Mouse (Mus musculus): ENCODE results near the gene Cs. TPM values are rescaled to one million over a fixed set of nuclear protein-coding genes. Genes with fewer than 3 reads are reported as not detected.

The Cs gene
- polyA plus RNA-seq, 1 experiment from 2014 or later: 284 TPM

GRCm38 (mm10) chr10:128385902-128386301 is 48.4 kb downstream of the Cs start:
- H3K4me3 ChIP-seq (ENCODE audit: low read depth, low read length): no peak overlapping the region
- DNase-seq (ENCODE audit: low spot score) (no peak), ATAC-seq (ENCODE audit: insufficient read depth, low FRiP score, low TSS enrichment) (0 out of 2 replicates have a peak, but pooled peaks have one; percentile 27)
- H3K27me3 ChIP-seq (ENCODE audit: control insufficient read depth, insufficient read depth, low read length): no peaks in the 10 kb centered on the region
- H3K27ac ChIP-seq (ENCODE audit: low read depth, low read length): no peak overlapping the region
- no peaks in the 10 kb centered on the region for H3K4me1 ChIP-seq (ENCODE audit: control insufficient read depth, insufficient read depth, low read length)
- H3K9me3 ChIP-seq (ENCODE audit: control insufficient read depth, low read length): no peaks in the 10 kb centered on the region
- 94% methylated on average over 7 of the region's 7 CpGs for WGBS
- H3K36me3 ChIP-seq (ENCODE audit: control insufficient read depth, insufficient read depth, low read length): peaks cover 60% of the 10 kb centered on the region
- no peak overlapping the region for H3K4me2 ChIP-seq (ENCODE audit: low read depth)
- no peak overlapping the region for H3K9ac ChIP-seq (ENCODE audit: low read length)

GRCm38 (mm10) chr10:128388941-128389340 is 51.4 kb downstream of the Cs start:
- Histone ChIP-seq H3K4me3 (ENCODE audit: low read depth, low read length) (no peak overlapping the region), H3K36me3 (ENCODE audit: control insufficient read depth, insufficient read depth, low read length) (peaks cover 48% of the 10 kb centered on the region), H3K27me3 (ENCODE audit: control insufficient read depth, insufficient read depth, low read length) (no peaks in the 10 kb centered on the region), H3K9me3 (ENCODE audit: control insufficient read depth, low read length) (no peaks in the 10 kb centered on the region), H3K4me2 (ENCODE audit: low read depth) (no peak overlapping the region), H3K4me1 (ENCODE audit: control insufficient read depth, insufficient read depth, low read length) (no peaks in the 10 kb centered on the region), H3K27ac (ENCODE audit: low read depth, low read length) (no peak overlapping the region), H3K9ac (ENCODE audit: low read length) (no peak overlapping the region)
- no peak for DNase-seq (ENCODE audit: low spot score)
- WGBS: 92% methylated on average over 14 of the region's 14 CpGs
- ATAC-seq (ENCODE audit: insufficient read depth, low FRiP score, low TSS enrichment): no peak

DNA sequence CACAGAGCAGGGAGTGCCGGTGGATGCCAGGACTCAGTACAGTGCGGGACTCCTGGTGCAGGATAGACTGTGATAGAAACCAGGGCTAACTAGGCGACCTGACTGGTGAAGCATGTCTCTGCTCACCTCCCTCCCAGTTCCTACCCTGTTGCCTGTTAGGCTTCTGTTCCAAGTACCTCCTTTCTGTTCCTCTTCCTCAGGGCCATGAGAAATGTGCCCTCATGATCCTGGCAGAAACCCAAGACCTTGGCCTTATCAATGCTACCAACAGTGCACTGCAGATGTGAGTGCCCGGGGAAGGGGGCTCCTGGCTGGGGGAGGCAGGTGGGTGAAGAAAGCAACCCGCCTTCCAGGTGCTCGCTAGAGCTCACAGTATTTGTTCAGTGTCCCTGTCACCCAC is 52.0 kb downstream of the Cs start:
- no peak overlapping the region for H3K4me2 ChIP-seq (ENCODE audit: low read depth)
- no peak overlapping the region for H3K27ac ChIP-seq (ENCODE audit: low read depth, low read length)
- no peak overlapping the region for H3K9ac ChIP-seq (ENCODE audit: low read length)
- no peaks in the 10 kb centered on the region for H3K4me1 ChIP-seq (ENCODE audit: control insufficient read depth, insufficient read depth, low read length)
- H3K27me3 ChIP-seq (ENCODE audit: control insufficient read depth, insufficient read depth, low read length): no peaks in the 10 kb centered on the region
- H3K4me3 ChIP-seq (ENCODE audit: low read depth, low read length): no peak overlapping the region
- H3K36me3 ChIP-seq (ENCODE audit: control insufficient read depth, insufficient read depth, low read length): peaks cover 48% of the 10 kb centered on the region
- H3K9me3 ChIP-seq (ENCODE audit: control insufficient read depth, low read length): no peaks in the 10 kb centered on the region
- no peak for DNase-seq (ENCODE audit: low spot score)
- ATAC-seq (ENCODE audit: insufficient read depth, low FRiP score, low TSS enrichment): no peak
- whole genome bisulfite sequencing: 86% methylated on average over 6 of the region's 6 CpGs

DNA sequence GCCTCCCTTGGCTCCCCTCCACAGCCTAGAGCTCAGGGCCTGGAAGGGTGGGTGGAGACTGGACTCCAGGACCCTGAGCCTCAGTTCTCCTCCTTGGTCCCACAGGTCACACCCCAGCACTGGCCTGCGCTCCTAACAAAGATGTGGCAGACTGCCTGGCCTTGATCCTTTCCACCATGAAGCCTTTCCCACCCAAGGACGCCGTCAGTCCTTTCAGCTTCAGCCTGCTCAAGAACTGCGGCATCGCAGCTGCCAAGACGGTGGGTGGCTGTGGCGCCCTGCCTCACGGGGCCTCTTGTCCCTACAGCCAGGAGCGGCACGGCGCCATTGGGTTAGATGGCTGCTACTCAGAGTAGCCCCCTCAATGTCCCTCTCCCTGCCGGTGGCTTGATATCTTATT is 52.8 kb downstream of the Cs start:
- H3K27ac ChIP-seq (ENCODE audit: low read depth, low read length): no peak overlapping the region
- peaks cover 48% of the 10 kb centered on the region for H3K36me3 ChIP-seq (ENCODE audit: control insufficient read depth, insufficient read depth, low read length)
- WGBS: 92% methylated on average over 12 of the region's 12 CpGs
- H3K4me3 ChIP-seq (ENCODE audit: low read depth, low read length): no peak overlapping the region
- H3K27me3 ChIP-seq (ENCODE audit: control insufficient read depth, insufficient read depth, low read length): no peaks in the 10 kb centered on the region
- no peak overlapping the region for H3K4me2 ChIP-seq (ENCODE audit: low read depth)
- DNase-seq (ENCODE audit: low spot score) (no peak), ATAC-seq (ENCODE audit: insufficient read depth, low FRiP score, low TSS enrichment) (no peak)
- H3K9ac ChIP-seq (ENCODE audit: low read length): no peak overlapping the region
- H3K4me1 ChIP-seq (ENCODE audit: control insufficient read depth, insufficient read depth, low read length): no peaks in the 10 kb centered on the region
- no peaks in the 10 kb centered on the region for H3K9me3 ChIP-seq (ENCODE audit: control insufficient read depth, low read length)

DNA sequence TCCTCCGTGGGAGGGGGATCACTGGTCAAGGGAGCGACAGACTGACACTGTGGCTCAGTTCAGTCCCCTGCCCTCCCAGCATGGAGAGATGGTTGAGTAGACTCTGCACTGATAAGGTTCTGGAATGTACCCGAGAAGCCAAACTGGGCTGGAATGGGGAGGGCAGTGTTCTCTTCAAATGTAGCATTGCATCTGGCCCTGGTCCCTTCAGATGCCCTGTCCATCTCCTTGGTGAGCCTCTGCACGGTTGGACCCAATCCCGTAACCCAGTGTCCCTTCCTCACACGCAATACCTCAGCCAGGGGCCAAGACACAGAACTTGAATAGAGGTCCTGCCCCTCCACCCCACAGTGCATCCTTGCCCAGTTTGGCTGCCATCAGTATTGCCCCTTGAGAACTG is 54.3 kb downstream of the Cs start:
- no peak overlapping the region for H3K9ac ChIP-seq (ENCODE audit: low read length)
- no peak overlapping the region for H3K4me3 ChIP-seq (ENCODE audit: low read depth, low read length)
- WGBS: 81% methylated on average over 6 of the region's 6 CpGs
- H3K9me3 ChIP-seq (ENCODE audit: control insufficient read depth, low read length): no peaks in the 10 kb centered on the region
- ATAC-seq (ENCODE audit: insufficient read depth, low FRiP score, low TSS enrichment) (no peak), DNase-seq (ENCODE audit: low spot score) (no peak)
- H3K4me1 ChIP-seq (ENCODE audit: control insufficient read depth, insufficient read depth, low read length): no peaks in the 10 kb centered on the region
- no peak overlapping the region for H3K27ac ChIP-seq (ENCODE audit: low read depth, low read length)
- no peaks in the 10 kb centered on the region for H3K27me3 ChIP-seq (ENCODE audit: control insufficient read depth, insufficient read depth, low read length)
- H3K36me3 ChIP-seq (ENCODE audit: control insufficient read depth, insufficient read depth, low read length): peaks cover 38% of the 10 kb centered on the region
- H3K4me2 ChIP-seq (ENCODE audit: low read depth): no peak overlapping the region

GRCm38 (mm10) chr10:128396017-128396673 is 58.6 kb downstream of the Cs start:
- 72% methylated on average over 11 of the region's 11 CpGs for WGBS
- H3K27me3 ChIP-seq (ENCODE audit: control insufficient read depth, insufficient read depth, low read length): no peaks in the 10 kb centered on the region
- no peak overlapping the region for H3K4me2 ChIP-seq (ENCODE audit: low read depth)
- ATAC-seq (ENCODE audit: insufficient read depth, low FRiP score, low TSS enrichment): no peak
- peaks cover 8% of the 10 kb centered on the region for H3K36me3 ChIP-seq (ENCODE audit: control insufficient read depth, insufficient read depth, low read length)
- H3K4me1 ChIP-seq (ENCODE audit: control insufficient read depth, insufficient read depth, low read length): no peaks in the 10 kb centered on the region
- no peaks in the 10 kb centered on the region for H3K9me3 ChIP-seq (ENCODE audit: control insufficient read depth, low read length)
- DNase-seq (ENCODE audit: low spot score): no peak
- no peak overlapping the region for H3K27ac ChIP-seq (ENCODE audit: low read depth, low read length)
- no peak overlapping the region for H3K4me3 ChIP-seq (ENCODE audit: low read depth, low read length)
- H3K9ac ChIP-seq (ENCODE audit: low read length): no peak overlapping the region

DNA sequence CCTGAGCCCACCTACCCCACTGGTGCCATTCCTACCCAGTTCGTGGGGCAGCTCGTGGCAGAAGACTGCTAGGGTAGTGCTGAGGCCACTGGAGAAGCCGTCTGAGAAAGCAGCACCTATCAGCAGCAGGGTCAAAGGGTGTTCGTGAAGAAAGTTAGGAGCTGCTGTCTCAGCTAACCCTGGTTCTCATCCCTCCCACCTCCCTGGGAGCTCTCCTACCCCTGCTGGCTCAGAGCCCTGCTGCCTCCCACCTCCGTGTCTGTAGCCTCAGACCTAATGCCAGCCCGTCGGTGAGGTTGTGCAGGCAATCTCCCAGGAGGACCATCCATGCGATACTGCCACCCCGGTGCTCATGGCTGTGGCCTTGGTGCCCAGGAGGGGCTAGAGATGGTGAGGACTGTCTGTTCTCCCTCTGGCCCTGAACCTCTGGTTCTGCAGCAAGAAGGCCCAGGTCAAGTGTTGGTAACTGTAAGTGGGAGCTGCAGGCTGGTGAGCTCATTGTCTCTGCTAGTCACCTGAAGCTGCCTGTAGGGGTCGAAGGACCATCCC is 59.3 kb downstream of the Cs start:
- Histone ChIP-seq H3K4me3 (ENCODE audit: low read depth, low read length) (no peak overlapping the region), H3K27ac (ENCODE audit: low read depth, low read length) (no peak overlapping the region), H3K9me3 (ENCODE audit: control insufficient read depth, low read length) (no peaks in the 10 kb centered on the region), H3K27me3 (ENCODE audit: control insufficient read depth, insufficient read depth, low read length) (no peaks in the 10 kb centered on the region), H3K4me1 (ENCODE audit: control insufficient read depth, insufficient read depth, low read length) (no peaks in the 10 kb centered on the region), H3K36me3 (ENCODE audit: control insufficient read depth, insufficient read depth, low read length) (peaks cover 3% of the 10 kb centered on the region), H3K9ac (ENCODE audit: low read length) (no peak overlapping the region; the same call in 1 of the 2 replicates), H3K4me2 (ENCODE audit: low read depth) (no peak overlapping the region)
- ATAC-seq (ENCODE audit: insufficient read depth, low FRiP score, low TSS enrichment) (no peak), DNase-seq (ENCODE audit: low spot score) (no peak)
- 82% methylated on average over 10 of the region's 10 CpGs for WGBS

DNA sequence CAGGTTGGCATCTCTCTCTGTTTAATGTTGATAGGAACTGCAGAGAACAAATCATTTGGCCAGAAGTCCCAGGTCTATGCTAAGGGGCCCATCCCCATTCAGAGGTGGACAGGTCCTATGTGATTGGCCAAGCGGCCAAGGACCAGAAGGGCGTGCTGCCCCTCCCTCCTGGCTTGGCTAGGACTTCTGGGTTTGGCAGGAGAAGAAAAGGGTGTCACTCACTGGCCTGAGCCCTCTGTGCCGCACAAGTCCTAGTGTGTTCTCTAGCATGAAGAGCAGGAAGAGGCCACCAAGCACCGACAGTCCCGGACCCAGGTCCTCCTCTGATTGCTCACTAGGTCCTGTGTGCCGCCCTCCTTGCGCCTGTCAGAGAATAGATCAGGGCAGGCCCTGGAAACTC is 59.9 kb downstream of the Cs start:
- WGBS: 60% methylated on average over 7 of the region's 7 CpGs
- no peak overlapping the region for H3K4me2 ChIP-seq (ENCODE audit: low read depth)
- H3K9ac ChIP-seq (ENCODE audit: low read length): no peak overlapping the region
- ATAC-seq (ENCODE audit: insufficient read depth, low FRiP score, low TSS enrichment): no peak
- no peaks in the 10 kb centered on the region; the same call in 1 of the 2 replicates for H3K36me3 ChIP-seq (ENCODE audit: control insufficient read depth, insufficient read depth, low read length)
- no peaks in the 10 kb centered on the region for H3K9me3 ChIP-seq (ENCODE audit: control insufficient read depth, low read length)
- H3K4me3 ChIP-seq (ENCODE audit: low read depth, low read length): no peak overlapping the region
- no peaks in the 10 kb centered on the region for H3K27me3 ChIP-seq (ENCODE audit: control insufficient read depth, insufficient read depth, low read length)
- no peaks in the 10 kb centered on the region for H3K4me1 ChIP-seq (ENCODE audit: control insufficient read depth, insufficient read depth, low read length)
- no peak overlapping the region for H3K27ac ChIP-seq (ENCODE audit: low read depth, low read length)
- no peak for DNase-seq (ENCODE audit: low spot score)

DNA sequence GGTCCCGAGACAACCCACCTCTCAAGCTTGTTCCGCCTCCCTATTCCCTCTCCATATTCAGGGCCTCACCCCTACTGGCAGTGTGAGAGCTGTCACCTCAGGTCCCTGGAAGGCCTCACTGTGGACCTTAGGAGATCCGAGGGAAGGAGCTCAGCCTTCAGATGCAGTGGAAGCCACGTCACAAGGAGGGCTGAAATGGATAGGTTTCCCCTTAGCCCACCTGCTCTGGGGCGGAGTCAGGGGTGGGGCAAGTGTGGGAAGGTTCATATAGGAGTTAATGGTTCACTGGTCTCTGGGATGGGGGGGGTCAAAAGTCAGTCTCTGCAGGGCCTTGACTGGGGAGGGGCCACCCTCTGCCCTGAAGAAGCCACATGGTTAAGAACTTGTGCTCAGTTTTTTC is 62.8 kb downstream of the Cs start:
- Histone ChIP-seq H3K4me1 (ENCODE audit: control insufficient read depth, insufficient read depth, low read length) (no peaks in the 10 kb centered on the region), H3K4me3 (ENCODE audit: low read depth, low read length) (no peak overlapping the region)
- DNase-seq (ENCODE audit: low spot score): no peak

More for the DNA sequence above, 62.8 kb downstream of the Cs start:
- H3K27me3 ChIP-seq (ENCODE audit: control insufficient read depth, insufficient read depth, low read length): no peaks in the 10 kb centered on the region
- no peak overlapping the region for H3K4me2 ChIP-seq (ENCODE audit: low read depth)
- no peak for ATAC-seq (ENCODE audit: insufficient read depth, low FRiP score, low TSS enrichment)
- no peak overlapping the region for H3K27ac ChIP-seq (ENCODE audit: low read depth, low read length)
- no peak overlapping the region for H3K9ac ChIP-seq (ENCODE audit: low read length)
- no peaks in the 10 kb centered on the region for H3K9me3 ChIP-seq (ENCODE audit: control insufficient read depth, low read length)
- WGBS: 40% methylated on average over 5 of the region's 5 CpGs
- H3K36me3 ChIP-seq (ENCODE audit: control insufficient read depth, insufficient read depth, low read length): no peaks in the 10 kb centered on the region

Measured in neural tube, embryonic 11.5 days (tissue).